Mouse (Mus musculus) heart, embryonic 15.5 days (tissue): ENCODE measurements around the gene Pth2r. TPM values are rescaled to one million over a fixed set of nuclear protein-coding genes. Genes with fewer than 3 reads are reported as not detected.

Experiments used
- ATAC-seq: fragments of 200-750 bp; cut with Nextera tagmentation; replicated peaks from 2 replicates; pipeline ENCODE4 v1.8.0; 2017; ENCODE audit warnings: low read depth, moderate TSS enrichment; ENCODE audit not compliant: insufficient number of reproducible peaks, insufficient read depth, low FRiP score
- H3K27ac ChIP-seq: fragments of 300-500 bp; sonication (generic); 2 replicates; pipeline ENCODE4 v1.5.1; 2015; ENCODE audit warnings: mild to moderate bottlenecking, inconsistent platforms
- H3K27me3 ChIP-seq: fragments of 300-500 bp; sonication (generic); 2 replicates; pipeline ENCODE4 v1.6.1; 2015; ENCODE audit warnings: inconsistent platforms
- H3K36me3 ChIP-seq: fragments of 300-500 bp; sonication (generic); 2 replicates; pipeline ENCODE4 v1.6.1; 2015; ENCODE audit warnings: mild to moderate bottlenecking, inconsistent platforms
- H3K4me1 ChIP-seq: fragments of 300-500 bp; sonication (generic); replicated peaks from 2 replicates; pipeline ENCODE4 v1.6.1; 2015; ENCODE audit warnings: inconsistent platforms
- H3K4me2 ChIP-seq: fragments of 300-500 bp; sonication (generic); 2 replicates; pipeline ENCODE4 v1.6.1; 2015; ENCODE audit warnings: inconsistent platforms, mild to moderate bottlenecking, moderate library complexity
- H3K4me3 ChIP-seq: fragments of 300-500 bp; sonication (generic); 2 replicates; pipeline ENCODE4 v1.5.1; 2015; ENCODE audit warnings: mild to moderate bottlenecking, inconsistent platforms
- H3K9ac ChIP-seq: fragments of 300-500 bp; sonication (generic); 2 replicates; pipeline ENCODE4 v1.6.1; 2015; ENCODE audit warnings: mild to moderate bottlenecking, inconsistent platforms
- H3K9me3 ChIP-seq: fragments of 300-500 bp; sonication (generic); replicated peaks from 2 replicates; pipeline ENCODE4 v1.6.1; 2016; ENCODE audit warnings: inconsistent platforms
- WGBS: fragments of 180-500 bp; shearing (Covaris S2); methylation state at CpG from one replicate; pipeline ENCODE4 v1.1.7; 2015; ENCODE audit warnings: mixed read lengths; 5-methylcytosine and 5-hydroxymethylcytosine counted together
- polyA plus RNA-seq: library from polyadenylated mRNA; unstranded; fragments of >200 nt; fragmentation: Nextera tagmentation; extraction: Ambion mirVana; gene quantifications from 2 replicates; pipeline ENCODE4 v1.2.1, GENCODE M21; 2015

The Pth2r gene
- not detected in 2 replicates for polyA plus RNA-seq

DNA sequence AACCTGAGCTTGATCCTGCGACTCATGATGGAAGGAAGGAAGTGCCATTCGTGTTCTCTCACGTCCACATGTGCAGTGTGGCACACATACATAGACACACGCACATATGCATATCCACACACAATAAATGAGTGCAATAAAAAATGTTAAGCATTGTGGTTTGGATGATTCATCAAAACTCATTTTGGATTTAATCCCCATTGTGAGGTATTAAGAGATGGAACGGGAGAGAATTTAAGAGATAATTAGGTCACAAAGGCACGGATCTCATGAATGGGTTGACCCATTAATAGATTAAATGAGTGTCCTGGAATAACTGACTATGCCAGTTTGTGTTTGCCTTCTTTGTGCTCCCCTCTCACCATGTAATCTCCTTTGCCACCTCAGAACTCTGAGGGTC is at the start of gene Pth2r:
Gene Pth2r, plus strand, starts transcription at position 301 of the 400 bp plus-strand sequence.
- no peaks in the 10 kb centered on the region for H3K27me3 ChIP-seq
- H3K9ac ChIP-seq = no peak within 1 kb of the TSS
- no peaks in the 10 kb centered on the region for H3K4me1 ChIP-seq
- no peak for ATAC-seq
- WGBS = 82% methylated on average over 6 of the region's 6 CpGs
- H3K4me3 ChIP-seq = no peak within 1 kb of the TSS
- H3K4me2 ChIP-seq = no peak within 1 kb of the TSS
- no peak within 1 kb of the TSS for H3K27ac ChIP-seq
- no peaks in the 10 kb centered on the region for H3K36me3 ChIP-seq
- no peaks in the 10 kb centered on the region for H3K9me3 ChIP-seq

DNA sequence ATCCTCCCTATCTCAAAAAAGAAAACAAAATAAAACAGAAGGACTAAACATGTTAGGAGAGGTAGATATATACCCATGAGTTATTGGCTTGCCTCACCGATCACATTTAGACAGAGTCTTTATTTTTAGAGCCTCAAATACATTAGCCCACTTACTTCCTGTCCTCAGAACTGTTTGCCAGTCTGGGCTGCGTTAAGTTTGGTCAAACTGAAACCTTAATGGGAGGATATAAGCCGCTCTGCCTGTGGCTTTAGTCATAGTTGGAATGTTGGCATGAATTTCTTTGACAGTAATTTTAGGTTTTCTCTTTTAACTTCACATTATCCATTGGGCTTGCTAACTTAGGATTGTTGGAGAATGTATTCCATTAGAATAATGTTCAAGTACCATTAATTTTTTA is 44.1 kb upstream of the Pth2r start:
- H3K27me3 ChIP-seq = no peaks in the 10 kb centered on the region
- no peak overlapping the region for H3K4me2 ChIP-seq
- no peaks in the 10 kb centered on the region for H3K9me3 ChIP-seq
- no peak overlapping the region for H3K9ac ChIP-seq
- H3K27ac ChIP-seq = no peak overlapping the region
- no peaks in the 10 kb centered on the region for H3K4me1 ChIP-seq
- WGBS = 74% methylated on average over 3 of the region's 3 CpGs
- no peak overlapping the region for H3K4me3 ChIP-seq
- ATAC-seq = no peak
- peaks cover 16% of the 10 kb centered on the region for H3K36me3 ChIP-seq

- peaks cover 15% of the 10 kb centered on the region for H3K36me3 ChIP-seq
- no peak overlapping the region for H3K27ac ChIP-seq
- no peak overlapping the region for H3K4me3 ChIP-seq
- H3K4me2 ChIP-seq = no peak overlapping the region
- 85% methylated on average over 1 of the region's 1 CpGs for WGBS
- no peak for ATAC-seq
- H3K9me3 ChIP-seq = no peaks in the 10 kb centered on the region
- H3K9ac ChIP-seq = no peak overlapping the region
- H3K27me3 ChIP-seq = no peaks in the 10 kb centered on the region
- no peaks in the 10 kb centered on the region for H3K4me1 ChIP-seq
Observed at GRCm38 (mm10) chr1:65245637-65246036, 36.2 kb upstream of the Pth2r start.

DNA sequence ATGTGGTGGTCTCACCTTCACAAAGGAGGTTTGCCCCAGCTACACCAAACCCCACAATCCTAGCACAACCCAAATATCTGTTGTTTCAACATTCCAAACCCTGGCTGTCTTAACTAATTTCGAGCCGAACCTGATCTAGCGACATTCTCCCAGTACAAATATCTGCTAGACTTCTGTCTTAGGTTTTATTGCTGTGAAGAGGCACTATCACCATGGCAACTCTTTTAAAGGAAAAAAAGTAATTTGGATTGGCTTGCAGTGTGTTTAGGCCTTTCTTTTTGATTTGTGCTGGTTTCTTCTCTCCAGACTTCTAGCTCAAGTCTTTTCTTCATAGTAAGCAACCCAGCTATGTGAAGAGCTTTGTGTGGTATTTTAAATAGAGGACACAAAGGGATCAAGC is 1.4 kb upstream of the Pth2r start:
- Histone ChIP-seq H3K9ac (no peak overlapping the region), H3K4me3 (no peak overlapping the region), H3K4me2 (no peak overlapping the region), H3K27me3 (no peaks in the 10 kb centered on the region), H3K27ac (no peak overlapping the region), H3K9me3 (no peaks in the 10 kb centered on the region), H3K4me1 (no peaks in the 10 kb centered on the region), H3K36me3 (no peaks in the 10 kb centered on the region)
- WGBS = 79% methylated on average over 3 of the region's 3 CpGs
- no peak for ATAC-seq

DNA sequence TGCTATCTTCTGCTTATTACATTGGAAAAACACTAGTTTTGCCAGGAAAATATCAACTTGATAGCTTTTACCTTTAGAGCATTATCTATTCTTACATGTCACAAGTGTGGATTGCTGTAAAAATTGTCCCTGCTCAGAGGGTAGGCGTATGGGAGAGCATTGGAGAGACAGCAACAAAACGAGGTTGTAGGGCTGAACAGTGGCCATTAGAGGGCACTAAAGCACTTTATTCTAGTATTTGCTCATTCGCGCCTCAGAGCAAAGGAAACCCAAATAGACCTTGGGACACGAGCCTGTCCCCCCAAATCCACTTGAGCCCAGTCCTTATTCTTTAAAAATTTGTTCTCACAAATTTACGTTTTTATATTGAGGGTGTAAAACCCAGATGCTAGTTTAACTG is 910 bp downstream of the Pth2r start:
- Histone ChIP-seq H3K4me2 (no peak overlapping the region), H3K9me3 (no peaks in the 10 kb centered on the region), H3K27me3 (no peaks in the 10 kb centered on the region), H3K27ac (no peak overlapping the region), H3K36me3 (no peaks in the 10 kb centered on the region), H3K4me1 (no peaks in the 10 kb centered on the region), H3K4me3 (no peak overlapping the region), H3K9ac (no peak overlapping the region)
- 7% methylated on average over 6 of the region's 6 CpGs for WGBS
- ATAC-seq = no peak

- H3K9me3 ChIP-seq = no peaks in the 10 kb centered on the region
- H3K4me2 ChIP-seq = no peak overlapping the region
- H3K9ac ChIP-seq = no peak overlapping the region
- H3K27me3 ChIP-seq = peaks cover 20% of the 10 kb centered on the region
- H3K4me1 ChIP-seq = peaks cover 8% of the 10 kb centered on the region
- WGBS = 71% methylated on average over 3 of the region's 3 CpGs
- H3K4me3 ChIP-seq = no peak overlapping the region
- H3K27ac ChIP-seq = no peak overlapping the region
- ATAC-seq = no peak
- no peaks in the 10 kb centered on the region for H3K36me3 ChIP-seq
Observed at GRCm38 (mm10) chr1:65308476-65308875, 26.6 kb downstream of the Pth2r start.

DNA sequence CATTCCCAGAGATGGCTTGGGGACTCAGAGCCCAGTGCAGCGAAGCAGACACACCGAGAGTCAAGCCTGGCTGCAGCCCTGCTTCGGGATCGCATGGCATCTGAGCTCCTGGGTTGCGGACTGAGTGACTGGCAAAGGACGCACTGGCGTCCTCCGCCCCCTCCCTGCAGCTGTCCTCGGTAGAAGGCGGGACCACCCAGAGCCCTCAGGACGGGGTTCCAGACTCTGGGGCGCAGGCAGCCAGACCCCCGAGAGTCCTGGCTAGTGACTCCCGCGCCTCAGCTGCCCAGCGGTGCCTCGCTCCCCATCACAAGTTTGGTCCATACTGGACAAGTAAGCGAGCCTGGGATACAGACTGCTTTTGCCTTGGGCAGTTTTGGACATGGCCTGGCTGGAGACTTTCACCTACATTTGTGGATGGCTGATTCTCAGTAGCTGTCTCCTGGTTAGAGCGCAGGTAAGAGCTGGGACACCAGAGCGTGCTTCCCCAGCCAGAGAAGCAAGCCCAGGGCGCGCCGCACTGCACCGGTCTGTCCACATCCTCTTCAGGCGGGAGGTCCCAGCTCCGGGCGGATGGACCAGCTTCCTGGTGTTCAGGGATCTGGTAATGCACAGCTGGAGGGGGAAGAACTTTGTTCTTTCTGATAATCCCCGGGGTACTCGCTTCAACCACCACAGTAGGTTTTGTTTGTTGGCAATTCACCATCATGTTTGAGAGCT is 29.5 kb downstream of the Pth2r start:
- H3K27ac ChIP-seq = no peak overlapping the region
- WGBS = 2% methylated on average over 24 of the region's 29 CpGs
- H3K4me1 ChIP-seq = peaks cover 8% of the 10 kb centered on the region
- peak overlapping the region; percentile 38 for H3K4me3 ChIP-seq
- no peaks in the 10 kb centered on the region for H3K36me3 ChIP-seq
- H3K27me3 ChIP-seq = peaks cover 20% of the 10 kb centered on the region
- H3K4me2 ChIP-seq = peak overlapping the region; percentile 68
- no peaks in the 10 kb centered on the region for H3K9me3 ChIP-seq
- no peak for ATAC-seq
- no peak overlapping the region for H3K9ac ChIP-seq

- H3K4me2 ChIP-seq = peak overlapping the region; percentile 68
- no peak overlapping the region; the same call in 1 of the 2 replicates for H3K4me3 ChIP-seq
Observed at GRCm38 (mm10) chr1:65312118-65312517, 30.3 kb downstream of the Pth2r start.

DNA sequence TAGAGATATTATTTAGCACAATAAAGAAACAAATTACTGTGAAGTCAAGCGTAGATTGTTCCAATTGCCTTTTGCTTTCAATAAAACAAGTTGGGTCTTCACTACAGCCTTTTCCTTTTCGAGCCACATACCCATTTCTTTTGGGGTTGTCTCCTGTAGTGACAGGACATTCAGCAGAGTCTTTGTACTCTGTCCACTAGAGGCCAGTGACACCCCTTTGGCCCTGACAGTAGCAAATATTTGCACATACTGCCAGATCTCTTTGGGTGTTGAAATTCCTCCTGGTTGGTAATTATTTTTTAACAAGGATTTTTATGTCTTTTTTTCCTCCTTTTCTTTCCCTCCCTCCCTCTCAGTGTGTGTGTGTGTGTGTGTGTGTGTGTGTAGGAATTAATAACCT is 31.0 kb downstream of the Pth2r start:
- ATAC-seq = no peak
- Histone ChIP-seq H3K4me3 (no peak overlapping the region), H3K4me1 (peaks cover 8% of the 10 kb centered on the region), H3K27me3 (peaks cover 20% of the 10 kb centered on the region), H3K9ac (no peak overlapping the region), H3K4me2 (no peak overlapping the region), H3K9me3 (no peaks in the 10 kb centered on the region), H3K27ac (no peak overlapping the region), H3K36me3 (no peaks in the 10 kb centered on the region)
- 56% methylated on average over 2 of the region's 2 CpGs for WGBS

More at GRCm38 (mm10) chr1:65312118-65312517, 30.3 kb downstream of the Pth2r start:
- peaks cover 8% of the 10 kb centered on the region for H3K4me1 ChIP-seq
- no peak for ATAC-seq
- H3K27me3 ChIP-seq = peaks cover 20% of the 10 kb centered on the region
- H3K9ac ChIP-seq = no peak overlapping the region
- no peaks in the 10 kb centered on the region for H3K36me3 ChIP-seq
- WGBS = 10% methylated on average over 7 of the region's 7 CpGs
- no peak overlapping the region for H3K27ac ChIP-seq
- no peaks in the 10 kb centered on the region for H3K9me3 ChIP-seq

- Histone ChIP-seq H3K36me3 (no peaks in the 10 kb centered on the region), H3K4me1 (peaks cover 8% of the 10 kb centered on the region), H3K9me3 (no peaks in the 10 kb centered on the region), H3K4me3 (no peak overlapping the region), H3K4me2 (no peak overlapping the region), H3K9ac (no peak overlapping the region), H3K27ac (no peak overlapping the region), H3K27me3 (peaks cover 20% of the 10 kb centered on the region)
- WGBS = 63% methylated on average over 13 of the region's 13 CpGs
- no peak for ATAC-seq
Observed at GRCm38 (mm10) chr1:65314054-65315021, 32.5 kb downstream of the Pth2r start.

DNA sequence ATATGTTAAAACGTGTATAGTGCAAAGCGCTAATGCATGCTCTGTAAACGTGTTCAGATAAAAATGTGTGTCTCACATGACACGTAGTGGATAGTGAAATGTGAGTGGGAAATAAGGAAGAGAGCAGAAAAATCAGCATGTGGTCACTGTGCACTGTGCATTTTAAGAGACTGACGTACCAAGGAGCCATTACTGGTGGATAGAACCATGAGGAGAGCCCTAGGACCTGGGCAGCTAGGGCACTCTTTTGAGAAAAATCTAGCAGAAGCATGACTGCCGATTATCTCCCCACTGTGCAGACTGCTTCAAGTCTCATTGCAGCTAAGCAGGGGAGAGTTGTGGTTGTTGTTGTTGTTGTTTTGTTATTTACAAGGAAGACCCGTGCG is 33.2 kb downstream of the Pth2r start:
- Histone ChIP-seq H3K4me1 (peaks cover 8% of the 10 kb centered on the region), H3K9ac (no peak overlapping the region), H3K4me2 (no peak overlapping the region), H3K27ac (no peak overlapping the region), H3K4me3 (no peak overlapping the region), H3K9me3 (no peaks in the 10 kb centered on the region), H3K27me3 (peaks cover 18% of the 10 kb centered on the region), H3K36me3 (no peaks in the 10 kb centered on the region)
- ATAC-seq = no peak
- WGBS = 77% methylated on average over 8 of the region's 8 CpGs
